25 mouse cellular contexts compared by ENCODE assay signal in the genomic region with DNA sequence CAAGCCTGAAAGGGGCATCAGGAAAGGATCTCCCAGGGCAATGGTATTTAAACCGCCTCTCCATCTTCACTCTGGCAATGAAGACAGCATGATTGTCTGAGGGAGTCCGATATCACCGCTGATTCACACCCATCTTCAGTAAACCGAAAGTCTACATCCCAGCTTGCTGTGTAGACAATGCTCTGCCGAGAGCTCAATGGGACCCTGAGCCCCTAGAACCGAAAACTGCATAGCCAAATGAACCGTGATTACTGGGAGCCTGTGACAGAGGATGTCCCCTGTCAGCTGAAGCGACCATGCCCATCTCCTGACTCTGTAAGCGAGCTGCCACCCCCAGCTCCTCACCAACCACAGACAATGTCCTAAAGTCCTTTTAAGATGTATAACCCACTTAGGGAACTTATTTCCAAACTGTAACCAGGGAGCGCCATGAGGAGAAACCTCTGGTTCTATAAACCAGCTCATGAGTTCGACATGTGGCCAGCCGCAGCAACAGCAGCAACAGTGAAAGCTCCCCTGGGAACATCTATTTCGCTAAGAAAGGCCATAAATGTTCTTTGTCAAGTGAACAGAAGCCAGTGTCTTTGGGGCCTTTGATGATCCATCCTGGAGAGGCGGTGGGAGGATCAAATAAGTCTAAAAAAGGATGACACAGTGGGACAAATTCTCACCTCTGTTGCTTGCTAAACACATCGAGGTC. TPM values are rescaled to one million over a fixed set of nuclear protein-coding genes. Genes with fewer than 3 reads are reported as not detected.
DNase-seq lines count a peak whose midpoint lies in the region; ATAC-seq and TF ChIP-seq lines count a peak whose summit lies in the region.
"Had no signal": no experiment of that assay in that cellular context is flagged by ENCODE, and none has a peak within 500 bp of the region (broad histone marks: within the 10 kb centered on the region; RNA-seq: fewer than 3 reads in every experiment).

No protein-coding gene starts in this region.

- no peak for ATAC-seq in cerebellum, adult (ENCODE audit: insufficient number of reproducible peaks, low FRiP score, low TSS enrichment)
- ATAC-seq: activated CD4-positive, CD25-positive, alpha-beta regulatory T cell, adult 4 months; midbrain, embryonic 15.5 days had no signal

- no peak overlapping the region for H3K27ac ChIP-seq in layer of hippocampus, adult 2 months
- H3K27ac ChIP-seq: embryonic facial prominence, embryonic 12.5 days; forebrain, embryonic 12.5 days; hindbrain, embryonic 12.5 days; limb, embryonic 15.5 days; liver, embryonic 14.5 days; midbrain, embryonic 15.5 days had no signal

- TF ChIP-seq CTCF in layer of hippocampus, adult 2 months (conservative IDR thresholded peaks at IDR 0.05), result peak; percentile 17; the same call in 1 of the 2 replicates

- DNase-seq in heart, adult 11 months, result peak; percentile 71
- no peak for DNase-seq in heart, postnatal 25 days (ENCODE audit: low spot score)
- no peak for DNase-seq in layer of hippocampus, adult 2 months (ENCODE audit: low spot score in 2 of 2)
- DNase-seq in layer of hippocampus, adult 18-20 months (ENCODE audit: low spot score in 2 of 2), result no peak
- DNase-seq in B cell, adult 2 months, result peak; percentile 42 to 47
- DNase-seq in embryo, embryonic 10.5 days (ENCODE audit: low spot score), result peak; percentile 45
- no peak for DNase-seq in adipocyte (ENCODE audit: low spot score)
- DNase-seq: adrenal gland, postnatal 10 days; cerebellum, adult 8-10 months; heart, postnatal 10 days; kidney, postnatal 36 days; layer of hippocampus, adult 9-11 months; lung, embryonic 14.5 days; lung, postnatal 36 days; thymus, postnatal 25 days had no signal

- intact Hi-C loops in heart, postnatal 25 days (cut with DNase I), result no loop called here

- no peak overlapping the region for H3K4me3 ChIP-seq in layer of hippocampus, adult 2 months
- H3K4me3 ChIP-seq: embryonic facial prominence, embryonic 12.5 days; forebrain, embryonic 12.5 days; heart, embryonic 12.5 days; hindbrain, embryonic 12.5 days; limb, embryonic 15.5 days; megakaryocyte, embryonic 14.5 days; midbrain, embryonic 15.5 days had no signal

RNA-seq across cellular contexts. Expression of a gene that starts 43.9 kb away (rescaled TPM):
- total RNA-seq in heart, postnatal 25 days (2021), result 10 to 100 TPM; 22.7 to 25.2 TPM
- 100 to 1,000 TPM; 123 to 125 TPM for total RNA-seq in layer of hippocampus, adult 2 months (2021)
- 100 to 1,000 TPM; 128 to 136 TPM for total RNA-seq in layer of hippocampus, adult 18-20 months (2021)

Comparison
In these comparisons a context has a peak if more than half of its experiments do, and no peak if none do; other contexts are left out.
1. DNase-seq: peak in heart, adult 11 months (single experiment), B cell, adult 2 months (2 of 2) and embryo, embryonic 10.5 days (single experiment); none in heart, postnatal 25 days (single experiment), layer of hippocampus, adult 2 months (0 of 2), layer of hippocampus, adult 18-20 months (0 of 2) and adipocyte (single experiment).
2. RNA of a gene that starts 43.9 kb away (total RNA-seq): 128 to 136 TPM in layer of hippocampus, adult 18-20 months and 123 to 125 TPM in layer of hippocampus, adult 2 months; 22.7 to 25.2 TPM in heart, postnatal 25 days; every median in the first group is over 4 times any median in the second.